Comparison of ENCODE assay signal across 8 mouse cellular contexts in the genomic region with DNA sequence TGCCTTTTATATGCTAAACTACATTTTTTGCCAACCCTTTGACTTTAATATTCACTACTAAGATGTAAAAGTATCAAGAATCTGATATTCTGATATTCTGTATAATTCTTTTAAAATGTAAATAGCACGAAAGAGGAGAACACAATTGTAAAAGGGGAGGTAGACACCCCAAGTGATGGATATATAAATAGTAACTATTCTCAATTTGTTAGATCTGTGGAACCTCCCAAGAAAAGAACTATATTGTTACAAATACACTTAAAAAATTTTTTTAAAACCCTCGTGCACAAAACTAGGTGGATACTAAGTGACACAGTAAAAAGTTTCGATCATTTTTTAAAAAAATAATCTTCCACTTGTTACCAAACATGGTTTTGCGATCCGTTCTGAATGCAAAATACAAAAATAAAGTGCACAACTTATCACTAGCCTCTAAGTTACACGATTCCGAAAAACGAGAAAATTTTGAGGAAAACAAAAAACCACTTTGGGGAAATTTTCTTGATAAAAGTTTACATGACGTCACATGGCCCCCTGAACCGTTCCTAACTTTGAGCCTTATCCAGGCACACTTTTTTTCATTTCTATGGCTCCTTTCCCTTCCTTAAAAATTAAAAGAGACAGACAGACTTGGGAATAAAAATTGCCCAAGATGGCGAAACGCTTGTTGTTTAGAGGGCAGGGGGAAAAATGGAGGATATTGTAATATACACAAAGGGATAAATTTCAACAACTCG.
DNase-seq lines count a peak whose midpoint lies in the region; ATAC-seq and TF ChIP-seq lines count a peak whose summit lies in the region.

No protein-coding gene starts in this region.

- no peaks in the 10 kb centered on the region; the same call in 1 of the 2 replicates for H3K36me3 ChIP-seq in spleen, adult 2 months (ENCODE audit: control insufficient read depth, insufficient read depth, low read length)
- no peaks in the 10 kb centered on the region for H3K36me3 ChIP-seq in limb, embryonic 14.5 days (ENCODE audit: control insufficient read depth, insufficient read depth, low read length)
- no peaks in the 10 kb centered on the region for H3K36me3 ChIP-seq in stomach, embryonic 16.5 days (ENCODE audit: control insufficient read depth, insufficient read depth, low read length)

- no peak for DNase-seq in cerebellum, adult 2 months
- DNase-seq in cerebellum, adult 8-10 months = no peak
- DNase-seq in spleen, adult 2 months (ENCODE audit: low read depth in 1 of 2, low spot score in 2 of 2) = no peak
- DNase-seq in spleen, postnatal 4 days (ENCODE audit: low spot score in 2 of 2) = no peak
- DNase-seq in limb, embryonic 14.5 days (ENCODE audit: low spot score) = no peak
- DNase-seq in right cerebral cortex, adult 18-20 months = no peak
- no peak for DNase-seq in gastrocnemius, postnatal 10 days

- peak overlapping the region; percentile 51 for H3K4me2 ChIP-seq in limb, embryonic 14.5 days (replicated peaks; ENCODE audit: low read depth, low read length, severe bottlenecking)
- H3K4me2 ChIP-seq in stomach, embryonic 16.5 days (ENCODE audit: low read depth, low read length) = peak overlapping the region; percentile 64

- H3K9ac ChIP-seq in limb, embryonic 14.5 days (ENCODE audit: low read depth, low read length, severe bottlenecking) = peak overlapping the region; percentile 100
- peak overlapping the region; percentile 100 for H3K9ac ChIP-seq in stomach, embryonic 16.5 days (ENCODE audit: low read length)

- TF ChIP-seq CTCF in cerebellum, adult 2 months (IDR thresholded peaks at IDR 0.05; ENCODE audit: borderline replicate concordance, insufficient read depth, low read depth, low read length) = no peak
- TF ChIP-seq CTCF in spleen, adult 2 months (IDR thresholded peaks at IDR 0.05; ENCODE audit: extremely low read depth, insufficient read depth, insufficient read length, insufficient replicate concordance) = no peak

- no peaks in the 10 kb centered on the region for H3K9me3 ChIP-seq in limb, embryonic 14.5 days (ENCODE audit: control insufficient read depth, low read length)
- H3K9me3 ChIP-seq in stomach, embryonic 16.5 days (replicated peaks; ENCODE audit: control insufficient read depth, low read length) = no peaks in the 10 kb centered on the region

- peak overlapping the region; percentile 93 for H3K27ac ChIP-seq in cerebellum, adult 2 months (ENCODE audit: insufficient read depth, low read length)
- peak overlapping the region; percentile 95 for H3K27ac ChIP-seq in spleen, adult 2 months (ENCODE audit: insufficient read depth, low read length)
- H3K27ac ChIP-seq in limb, embryonic 14.5 days (replicated peaks; ENCODE audit: low read depth, low read length) = peak overlapping the region; percentile 100
- peak overlapping the region; percentile 100 for H3K27ac ChIP-seq in stomach, embryonic 16.5 days (ENCODE audit: low read length)

- peak overlapping the region; percentile 83 for H3K4me3 ChIP-seq in cerebellum, adult 2 months (replicated peaks; ENCODE audit: insufficient read depth, low read depth, low read length)
- H3K4me3 ChIP-seq in spleen, adult 2 months (ENCODE audit: extremely low read depth, insufficient read depth, insufficient read length) = peak overlapping the region; percentile 100
- H3K4me3 ChIP-seq in limb, embryonic 14.5 days (replicated peaks; ENCODE audit: low read length) = peak overlapping the region; percentile 89
- peak overlapping the region; percentile 83 for H3K4me3 ChIP-seq in stomach, embryonic 16.5 days (replicated peaks; ENCODE audit: low read length)

- H3K27me3 ChIP-seq in cerebellum, adult 2 months (ENCODE audit: control insufficient read depth, insufficient read depth, low read length) = no peaks in the 10 kb centered on the region
- H3K27me3 ChIP-seq in spleen, adult 2 months (ENCODE audit: control insufficient read depth, insufficient read depth, low read length) = no peaks in the 10 kb centered on the region
- H3K27me3 ChIP-seq in limb, embryonic 14.5 days (ENCODE audit: control insufficient read depth, insufficient read depth, low read length) = no peaks in the 10 kb centered on the region
- no peaks in the 10 kb centered on the region for H3K27me3 ChIP-seq in stomach, embryonic 16.5 days (ENCODE audit: control insufficient read depth, insufficient read depth, low read length)

- 3% methylated on average over 13 of the region's 13 CpGs for WGBS in cerebellum, adult 2 months
- 2% methylated on average over 13 of the region's 13 CpGs for WGBS in spleen, adult 2 months
- 4% methylated on average over 13 of the region's 13 CpGs for WGBS in limb, embryonic 14.5 days
- WGBS in stomach, embryonic 16.5 days = 4% methylated on average over 13 of the region's 13 CpGs

- H3K4me1 ChIP-seq in cerebellum, adult 2 months (ENCODE audit: control insufficient read depth, insufficient read depth, low read length) = peaks cover 8% of the 10 kb centered on the region; the same call in 1 of the 2 replicates
- H3K4me1 ChIP-seq in spleen, adult 2 months (ENCODE audit: control insufficient read depth, insufficient read depth, insufficient read length) = peaks cover 2% of the 10 kb centered on the region; the same call in 1 of the 2 replicates
- peaks cover 17% of the 10 kb centered on the region for H3K4me1 ChIP-seq in limb, embryonic 14.5 days (ENCODE audit: control insufficient read depth, insufficient read depth, low read length)
- H3K4me1 ChIP-seq in stomach, embryonic 16.5 days (ENCODE audit: control insufficient read depth, insufficient read depth, low read length) = peaks cover 14% of the 10 kb centered on the region

- no peak for ATAC-seq in limb, embryonic 14.5 days (ENCODE audit: low FRiP score, low read depth)
- ATAC-seq in stomach, embryonic 16.5 days (ENCODE audit: insufficient read depth, low FRiP score) = no peak

- TF ChIP-seq POLR2A in cerebellum, adult 2 months (IDR thresholded peaks at IDR 0.05; ENCODE audit: borderline replicate concordance, insufficient read depth, low read length) = no peak
- TF ChIP-seq POLR2A in spleen, adult 2 months (IDR thresholded peaks at IDR 0.05; ENCODE audit: low read depth, low read length) = no peak
- TF ChIP-seq POLR2A in limb, embryonic 14.5 days (IDR thresholded peaks at IDR 0.05; ENCODE audit: borderline replicate concordance, extremely low read depth, insufficient read depth, insufficient read length) = no peak
